Mouse (Mus musculus) midbrain, embryonic 16.5 days (tissue): ENCODE results near the gene Olfr586. TPM values are rescaled to one million over a fixed set of nuclear protein-coding genes. Genes with fewer than 3 reads are reported as not detected.

Experiments used
- ATAC-seq: fragments of 200-750 bp; cut with Nextera tagmentation; 2 replicates; pipeline ENCODE4 v1.8.0; 2017; ENCODE audit warnings: moderate TSS enrichment
- H3K27ac ChIP-seq: fragments of 300-500 bp; sonication (generic); 2 replicates; pipeline ENCODE4 v1.5.1; 2014; ENCODE audit warnings: mild to moderate bottlenecking, low read length, mixed read lengths
- H3K27me3 ChIP-seq: fragments of 300-500 bp; sonication (generic); 2 replicates; pipeline ENCODE4 v1.6.1; 2014; ENCODE audit warnings: low read depth, low read length, mixed read lengths; ENCODE audit not compliant: control insufficient read depth, insufficient read depth
- H3K36me3 ChIP-seq: fragments of 300-500 bp; sonication (generic); 2 replicates; pipeline ENCODE4 v1.6.1; 2014; ENCODE audit warnings: mild to moderate bottlenecking, low read length, moderate library complexity, mixed read lengths; ENCODE audit not compliant: control insufficient read depth, insufficient read depth
- H3K4me1 ChIP-seq: fragments of 300-500 bp; sonication (generic); 2 replicates; pipeline ENCODE4 v1.6.1; 2014; ENCODE audit warnings: mild to moderate bottlenecking, low read length, mixed read lengths; ENCODE audit not compliant: control insufficient read depth, insufficient read depth
- H3K4me2 ChIP-seq: fragments of 300-500 bp; sonication (generic); 2 replicates; pipeline ENCODE4 v1.6.1; 2014; ENCODE audit warnings: mild to moderate bottlenecking, low read length, mixed read lengths
- H3K4me3 ChIP-seq: fragments of 300-500 bp; sonication (generic); 2 replicates; pipeline ENCODE4 v1.5.1; 2014; ENCODE audit warnings: low read depth, mild to moderate bottlenecking, low read length, moderate library complexity, mixed read lengths
- H3K9ac ChIP-seq: fragments of 300-500 bp; sonication (generic); 2 replicates; pipeline ENCODE4 v1.6.1; 2014; ENCODE audit warnings: low read depth, low read length, mixed read lengths
- H3K9me3 ChIP-seq: fragments of 300-500 bp; sonication (generic); replicated peaks from 2 replicates; pipeline ENCODE4 v1.6.1; 2014; ENCODE audit warnings: mild to moderate bottlenecking, low read length, mixed read lengths; ENCODE audit not compliant: control insufficient read depth, poor library complexity, severe bottlenecking
- WGBS: fragments of 180-500 bp; shearing (Covaris S2); extraction: QIAGEN DNeasy Blood & Tissue Kit; methylation state at CpG from one replicate; pipeline ENCODE4 v1.1.7; 2014; 5-methylcytosine and 5-hydroxymethylcytosine counted together
- polyA plus RNA-seq: library from polyadenylated mRNA; unstranded; fragments of >200 nt; fragmentation: Nextera tagmentation; extraction: Ambion mirVana; gene quantifications from 2 replicates; pipeline ENCODE4 v1.2.1, GENCODE M21; 2015

Gene Olfr586
- not detected in 2 replicates for polyA plus RNA-seq

DNA sequence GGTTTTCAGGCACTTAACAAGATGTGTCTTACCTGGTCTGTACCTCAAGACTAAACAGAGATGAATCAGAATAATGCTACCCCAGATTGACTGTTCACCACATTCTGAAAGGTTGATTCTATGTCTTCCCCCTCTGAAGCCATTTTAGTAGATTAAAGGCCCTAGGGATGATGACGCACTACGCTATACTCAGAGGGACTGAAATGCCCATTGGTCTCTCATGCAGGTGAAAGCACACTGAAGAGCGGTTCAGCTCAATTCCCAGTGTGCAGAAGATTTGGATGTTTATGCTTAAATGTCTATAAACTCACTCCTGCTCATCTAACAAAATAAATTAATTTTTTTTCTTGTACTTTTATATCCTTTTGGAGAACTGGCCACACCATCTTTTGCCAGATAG, at the start of gene Olfr586:
Gene Olfr586, minus strand, starts transcription at position 101 of the 400 bp plus-strand sequence.
- no peaks in the 10 kb centered on the region; the same call in 1 of the 2 replicates for H3K9me3 ChIP-seq
- no peaks in the 10 kb centered on the region for H3K27me3 ChIP-seq
- no peak within 1 kb of the TSS for H3K27ac ChIP-seq
- no peaks in the 10 kb centered on the region for H3K36me3 ChIP-seq
- no peak within 1 kb of the TSS for H3K4me2 ChIP-seq
- ATAC-seq: no peak
- no peaks in the 10 kb centered on the region for H3K4me1 ChIP-seq
- WGBS: 89% methylated on average over 3 of the region's 3 CpGs
- no peak within 1 kb of the TSS for H3K4me3 ChIP-seq
- H3K9ac ChIP-seq: no peak within 1 kb of the TSS

DNA sequence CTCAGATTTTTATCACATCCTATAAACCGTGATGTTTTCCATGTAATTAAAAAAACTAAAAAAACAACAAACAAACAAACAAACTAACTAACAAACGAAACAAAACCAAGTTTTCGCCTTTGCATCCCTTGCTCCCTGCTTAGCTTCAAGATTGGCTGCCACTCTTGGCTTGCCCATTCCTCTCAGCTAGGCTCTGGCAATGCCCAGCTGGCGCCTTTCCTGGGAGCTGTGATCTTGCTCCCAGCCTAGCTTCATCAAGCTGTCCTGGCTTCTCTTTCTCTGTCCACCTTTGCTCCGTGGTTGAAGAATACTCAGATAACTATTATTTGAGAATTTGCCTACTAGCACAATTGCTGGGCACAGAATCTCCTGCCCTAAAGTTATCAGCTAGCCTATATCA, 44.3 kb upstream of the Olfr586 start:
- H3K4me2 ChIP-seq: no peak overlapping the region
- 85% methylated on average over 5 of the region's 5 CpGs for WGBS

GRCm38 (mm10) chr7:103156256-103156655, 30.8 kb upstream of the Olfr586 start, which contains the start of gene Olfr589:
Olfr589 (minus strand) TSS chr7:103156356.
- Histone ChIP-seq H3K4me2 (no peak within 1 kb of the TSS), H3K27ac (no peak within 1 kb of the TSS), H3K4me3 (no peak within 1 kb of the TSS), H3K9me3 (no peaks in the 10 kb centered on the region), H3K9ac (no peak within 1 kb of the TSS), H3K27me3 (no peaks in the 10 kb centered on the region), H3K36me3 (no peaks in the 10 kb centered on the region), H3K4me1 (no peaks in the 10 kb centered on the region)
- no peak for ATAC-seq
- 77% methylated on average over 2 of the region's 2 CpGs for WGBS

More for the DNA sequence above, 44.3 kb upstream of the Olfr586 start:
- no peak overlapping the region for H3K9ac ChIP-seq
- no peaks in the 10 kb centered on the region for H3K9me3 ChIP-seq
- no peak overlapping the region for H3K4me3 ChIP-seq
- no peak for ATAC-seq
- no peaks in the 10 kb centered on the region for H3K4me1 ChIP-seq
- H3K27ac ChIP-seq: no peak overlapping the region
- H3K36me3 ChIP-seq: no peaks in the 10 kb centered on the region
- H3K27me3 ChIP-seq: no peaks in the 10 kb centered on the region

GRCm38 (mm10) chr7:103140579-103140978, 15.1 kb upstream of the Olfr586 start, which contains the start of gene Olfr588-ps1:
Olfr588-ps1 (plus strand) TSS chr7:103140879.
- no peaks in the 10 kb centered on the region for H3K27me3 ChIP-seq
- no peaks in the 10 kb centered on the region for H3K9me3 ChIP-seq
- H3K4me2 ChIP-seq: no peak within 1 kb of the TSS
- no peaks in the 10 kb centered on the region for H3K4me1 ChIP-seq
- ATAC-seq: no peak
- WGBS: 86% methylated on average over 1 of the region's 1 CpGs
- no peak within 1 kb of the TSS for H3K9ac ChIP-seq
- no peak within 1 kb of the TSS for H3K27ac ChIP-seq
- no peaks in the 10 kb centered on the region for H3K36me3 ChIP-seq
- H3K4me3 ChIP-seq: no peak within 1 kb of the TSS

DNA sequence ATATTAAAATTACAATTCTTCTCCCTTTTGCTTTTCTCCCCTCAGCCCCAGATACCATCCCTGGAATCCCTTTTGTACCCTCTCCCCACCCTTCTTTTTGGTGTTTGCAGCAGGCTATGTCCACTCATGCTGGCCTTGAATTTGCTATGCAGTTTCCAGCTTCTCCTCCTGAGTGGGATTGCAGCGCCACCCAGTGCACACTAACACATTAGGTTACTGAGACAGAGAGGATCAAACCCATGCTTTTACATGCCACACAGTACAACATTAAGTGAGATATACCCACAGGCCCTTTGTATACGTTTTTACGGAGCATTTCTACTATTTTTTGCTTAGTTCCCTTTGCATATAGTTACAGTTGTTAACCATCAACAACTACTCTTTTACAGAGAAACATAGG, 6.0 kb downstream of the Olfr586 start:
- no peaks in the 10 kb centered on the region for H3K27me3 ChIP-seq
- H3K4me3 ChIP-seq: no peak overlapping the region
- H3K27ac ChIP-seq: no peak overlapping the region
- no peaks in the 10 kb centered on the region for H3K4me1 ChIP-seq
- no peak overlapping the region for H3K9ac ChIP-seq
- no peaks in the 10 kb centered on the region for H3K36me3 ChIP-seq
- H3K4me2 ChIP-seq: no peak overlapping the region
- ATAC-seq: no peak
- H3K9me3 ChIP-seq: no peaks in the 10 kb centered on the region
- WGBS: 54% methylated on average over 3 of the region's 3 CpGs

- H3K27me3 ChIP-seq: no peaks in the 10 kb centered on the region
- ATAC-seq: no peak
- 88% methylated on average over 1 of the region's 1 CpGs for WGBS
Measured at GRCm38 (mm10) chr7:103097420-103097819, 28.0 kb downstream of the Olfr586 start, which contains the start of gene Olfr585. Olfr585 (plus strand) TSS chr7:103097720.

GRCm38 (mm10) chr7:103081585-103081984, 43.9 kb downstream of the Olfr586 start, which contains the start of gene Olfr584:
Olfr584 (plus strand) TSS chr7:103081885.
- no peak within 1 kb of the TSS for H3K9ac ChIP-seq
- no peaks in the 10 kb centered on the region; the same call in 1 of the 2 replicates for H3K9me3 ChIP-seq
- no peaks in the 10 kb centered on the region for H3K4me1 ChIP-seq
- no peak within 1 kb of the TSS for H3K4me3 ChIP-seq
- H3K27me3 ChIP-seq: no peaks in the 10 kb centered on the region
- no peak for ATAC-seq
- H3K4me2 ChIP-seq: no peak within 1 kb of the TSS
- no peak within 1 kb of the TSS for H3K27ac ChIP-seq
- WGBS: 88% methylated on average over 1 of the region's 1 CpGs
- H3K36me3 ChIP-seq: no peaks in the 10 kb centered on the region

More at GRCm38 (mm10) chr7:103097420-103097819, 28.0 kb downstream of the Olfr586 start, which contains the start of gene Olfr585:
- Histone ChIP-seq H3K4me2 (no peak within 1 kb of the TSS), H3K27ac (no peak within 1 kb of the TSS), H3K36me3 (no peaks in the 10 kb centered on the region), H3K4me1 (no peaks in the 10 kb centered on the region), H3K9me3 (no peaks in the 10 kb centered on the region), H3K9ac (no peak within 1 kb of the TSS), H3K4me3 (no peak within 1 kb of the TSS)

Other genes with a start within 250 kb of the Olfr586 start
- gene Olfr568, start 248.5 kb downstream of the Olfr586 start, polyA plus RNA-seq: not detected in 2 replicates
- gene Olfr569, start 234.8 kb downstream of the Olfr586 start, polyA plus RNA-seq: not detected in 2 replicates
- gene Olfr570, start 231.1 kb downstream of the Olfr586 start, polyA plus RNA-seq: 0.20 TPM in 1 of 2 replicates, not detected in the other
- not detected in 2 replicates for gene Olfr571, start 208.1 kb downstream of the Olfr586 start, polyA plus RNA-seq
- gene Olfr572, start 201.2 kb downstream of the Olfr586 start, polyA plus RNA-seq: not detected in 2 replicates
- not detected in 2 replicates for gene Olfr573-ps1, start 183.1 kb downstream of the Olfr586 start, polyA plus RNA-seq
- not detected in 2 replicates for gene Olfr574, start 177.2 kb downstream of the Olfr586 start, polyA plus RNA-seq
- gene Olfr575, start 166.9 kb downstream of the Olfr586 start, polyA plus RNA-seq: not detected in 2 replicates
- not detected in 2 replicates for gene Olfr576, start 163.0 kb downstream of the Olfr586 start, polyA plus RNA-seq
- gene Olfr577, start 149.7 kb downstream of the Olfr586 start, polyA plus RNA-seq: not detected in 2 replicates
- not detected in 2 replicates for gene Olfr578, start 136.3 kb downstream of the Olfr586 start, polyA plus RNA-seq
- not detected in 2 replicates for gene Olfr582, start 87.6 kb downstream of the Olfr586 start, polyA plus RNA-seq
- gene Olfr583, start 74.3 kb downstream of the Olfr586 start, polyA plus RNA-seq: not detected in 2 replicates
- not detected in 2 replicates for gene Olfr584, start 43.8 kb downstream of the Olfr586 start, polyA plus RNA-seq
- not detected in 2 replicates for gene Olfr585, start 27.9 kb downstream of the Olfr586 start, polyA plus RNA-seq
- gene Olfr588-ps1, start 15.2 kb upstream of the Olfr586 start, polyA plus RNA-seq: not detected in 2 replicates
- gene Olfr589, start 30.7 kb upstream of the Olfr586 start, polyA plus RNA-seq: not detected in 2 replicates
- gene Olfr591, start 52.7 kb upstream of the Olfr586 start, polyA plus RNA-seq: not detected in 2 replicates
- gene Olfr592, start 59.2 kb upstream of the Olfr586 start, polyA plus RNA-seq: not detected in 2 replicates
- gene Olfr593, start 86.2 kb upstream of the Olfr586 start, polyA plus RNA-seq: not detected in 2 replicates
- not detected in 2 replicates for gene Olfr594, start 91.4 kb upstream of the Olfr586 start, polyA plus RNA-seq
- not detected in 2 replicates for gene Usp17ld, start 126.9 kb upstream of the Olfr586 start, polyA plus RNA-seq
- gene Olfr596, start 180.0 kb upstream of the Olfr586 start, polyA plus RNA-seq: 0.06 TPM in 1 of 2 replicates, not detected in the other
- not detected in 2 replicates for gene Olfr597, start 190.7 kb upstream of the Olfr586 start, polyA plus RNA-seq
- gene Olfr598, start 197.9 kb upstream of the Olfr586 start, polyA plus RNA-seq: not detected in 2 replicates
- not detected in 2 replicates for gene Olfr599, start 210.3 kb upstream of the Olfr586 start, polyA plus RNA-seq
- not detected in 2 replicates for gene Olfr600, start 224.0 kb upstream of the Olfr586 start, polyA plus RNA-seq
- gene Olfr601, start 237.0 kb upstream of the Olfr586 start, polyA plus RNA-seq: not detected in 2 replicates